Mouse (Mus musculus): Measurements from ENCODE around the gene Tmem56.

Gene Tmem56

DNA sequence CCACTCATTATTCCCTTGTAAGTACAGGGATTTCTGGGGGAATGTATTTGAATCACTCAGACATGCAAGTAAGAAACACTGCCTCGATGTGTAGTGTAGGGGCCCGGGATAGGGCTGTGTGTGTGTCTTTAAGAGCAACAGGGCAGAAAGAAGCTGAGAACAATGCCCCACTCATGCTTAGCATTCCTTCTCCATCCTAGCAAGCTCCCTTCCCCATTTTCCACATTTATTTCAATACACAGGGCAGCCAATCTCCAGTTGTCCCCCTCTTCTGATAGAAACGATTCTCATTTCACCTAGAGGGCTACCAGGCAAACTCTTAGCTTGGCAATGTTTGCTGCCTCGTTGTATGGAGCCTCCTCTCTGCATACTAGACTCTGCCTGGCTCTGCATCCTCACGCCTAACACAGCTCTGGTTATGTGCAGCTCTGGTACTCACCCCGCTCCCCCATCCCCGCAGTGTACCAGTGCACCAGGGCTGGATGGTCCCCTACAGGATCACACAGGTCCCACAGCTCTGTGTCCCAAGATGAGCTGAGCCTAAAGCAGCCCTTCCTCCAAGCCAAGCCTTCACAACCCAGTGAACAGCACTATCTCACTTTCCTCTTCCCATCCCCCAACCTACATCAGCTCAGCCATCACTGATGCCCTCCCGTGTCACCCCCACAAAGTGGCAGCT, 42.4 kb downstream of the Tmem56 start:
- DNase-seq (ENCODE audit: low spot score), result no peak

DNA sequence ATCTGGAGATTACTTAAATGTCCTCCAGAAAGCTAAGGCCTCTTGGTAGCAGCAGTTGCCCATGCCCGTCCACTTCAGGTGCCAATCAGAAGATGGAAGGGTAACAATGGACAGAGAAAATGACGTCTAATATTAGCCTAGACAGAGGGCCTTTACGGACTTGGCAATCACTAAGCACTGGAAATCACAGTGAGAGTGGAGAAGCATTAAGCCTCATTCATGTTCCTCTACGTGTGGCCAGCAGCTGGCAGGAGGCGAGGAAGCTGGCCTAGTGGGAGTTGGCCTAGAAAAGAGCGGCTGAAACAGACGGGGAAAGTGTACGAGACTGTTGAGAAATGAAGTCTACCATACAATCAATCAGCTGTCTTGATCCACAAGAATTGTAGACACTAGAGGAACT, 43.8 kb downstream of the Tmem56 start:
- peak; percentile 72 for DNase-seq (ENCODE audit: low spot score)

DNA sequence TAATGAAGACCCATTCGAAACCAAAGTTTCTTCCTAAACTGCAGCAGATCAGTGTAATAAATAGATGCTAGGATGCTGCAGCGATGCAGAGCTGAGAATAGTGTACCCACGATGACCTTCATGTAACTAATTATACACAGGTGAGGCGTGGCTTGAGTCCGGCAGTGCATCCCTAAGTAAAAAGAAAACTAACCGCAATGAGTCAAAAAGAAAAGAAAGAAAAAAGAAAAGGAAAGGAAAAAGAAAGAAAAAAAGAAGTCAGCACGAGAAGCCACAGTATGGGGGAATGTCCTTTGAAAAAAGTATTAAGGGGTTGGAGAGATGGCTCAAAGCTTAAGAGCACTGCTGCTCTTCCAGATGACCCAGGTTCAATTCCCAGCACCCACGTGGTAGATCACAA, 58.1 kb downstream of the Tmem56 start:
- no peak for DNase-seq (ENCODE audit: low spot score)

DNA sequence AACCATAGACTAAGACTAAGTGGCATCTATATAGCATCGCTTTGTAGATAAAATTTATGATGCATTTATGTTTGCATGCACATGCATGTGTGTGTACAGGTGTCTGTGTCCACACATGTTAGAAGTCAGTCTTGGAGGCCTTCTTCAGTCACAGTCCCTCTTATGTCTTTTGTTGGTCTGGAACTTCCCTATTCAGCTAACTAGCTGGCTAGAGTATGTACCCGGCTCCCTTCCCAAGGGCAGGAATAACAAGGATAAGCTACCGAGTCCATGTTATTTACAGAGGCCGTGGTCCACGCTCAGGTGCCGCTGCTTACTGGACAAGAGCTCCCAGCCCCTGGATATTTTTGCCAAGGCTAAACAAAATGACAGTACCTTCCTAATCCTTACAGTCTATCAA, 58.7 kb downstream of the Tmem56 start:
- DNase-seq (ENCODE audit: low spot score), result no peak

DNA sequence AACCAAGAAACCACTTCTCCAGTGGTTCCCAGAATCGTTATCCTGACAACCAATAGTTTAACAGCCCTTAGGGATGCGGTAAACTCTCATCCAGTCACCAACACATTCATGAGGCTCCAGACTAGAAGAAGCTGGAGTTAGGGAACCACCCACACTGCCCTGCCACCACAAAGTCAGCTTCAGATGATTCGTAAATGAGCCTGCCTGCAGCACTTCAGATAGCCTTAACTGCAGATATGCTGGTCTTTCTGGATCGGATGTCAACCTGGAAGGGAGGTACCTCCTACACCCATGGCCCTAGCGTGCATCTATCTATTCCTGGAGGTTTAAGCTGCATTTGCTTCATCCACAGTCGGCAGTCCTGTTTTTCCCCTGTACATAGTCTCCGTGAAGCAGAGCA, 60.9 kb downstream of the Tmem56 start:
- no peak for DNase-seq (ENCODE audit: low spot score)

DNA sequence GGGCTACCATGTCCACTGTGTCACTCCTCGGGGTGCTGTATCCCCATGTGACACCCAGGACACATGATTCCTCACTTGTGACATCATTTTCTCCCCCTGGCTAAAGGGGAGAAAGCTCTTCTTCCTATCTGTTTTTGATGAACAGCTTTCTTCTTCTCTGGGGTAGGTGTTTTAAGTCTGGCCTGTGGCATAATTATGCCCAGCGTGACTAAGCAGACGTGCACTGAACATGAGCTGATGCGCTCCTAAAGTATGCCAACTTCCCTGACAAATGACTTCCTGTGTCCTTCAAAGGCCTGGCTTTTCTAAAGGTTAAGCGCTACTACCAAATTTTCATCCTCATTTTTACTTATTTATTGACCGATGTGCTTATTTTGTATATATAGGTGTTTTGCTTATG, 65.9 kb downstream of the Tmem56 start:
- DNase-seq (ENCODE audit: low spot score), result no peak

DNA sequence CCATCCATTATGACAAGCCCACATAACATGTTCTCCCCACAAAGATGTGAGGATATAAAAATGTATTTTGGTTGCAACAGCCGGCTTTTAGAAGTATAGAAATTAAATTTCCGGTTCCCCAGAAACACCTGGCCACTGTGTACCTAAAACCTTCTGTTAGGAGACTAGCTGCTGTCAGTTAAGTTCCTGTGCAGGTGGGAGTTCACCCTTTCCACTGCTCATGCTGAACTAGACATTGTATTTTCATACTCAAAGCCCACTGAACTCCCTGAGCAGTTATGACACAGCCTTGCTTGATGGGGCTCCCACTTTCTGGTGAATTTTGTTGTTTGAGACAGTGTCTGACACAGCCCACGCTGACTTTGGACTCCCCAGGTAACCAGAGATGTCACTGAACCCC, 69.4 kb downstream of the Tmem56 start:
- no peak for DNase-seq (ENCODE audit: low spot score)

DNA sequence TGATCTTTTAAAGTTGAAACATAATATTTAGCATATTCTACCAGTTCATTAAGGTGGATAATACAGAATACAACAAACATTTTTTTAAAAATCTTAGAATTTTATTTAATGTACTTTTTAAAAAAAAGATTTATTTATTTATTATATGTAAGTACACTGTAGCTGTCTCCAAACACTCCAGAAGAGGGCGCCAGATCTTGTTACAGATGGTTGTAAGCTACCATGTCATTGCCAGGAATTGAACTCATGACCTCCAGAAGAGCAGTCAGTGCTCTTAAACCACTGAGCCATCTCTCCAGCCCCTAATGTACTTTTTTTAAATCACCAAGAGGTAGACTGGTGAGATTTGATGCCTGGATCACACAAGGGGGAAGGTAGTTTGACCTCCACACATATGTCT, 70.7 kb downstream of the Tmem56 start:
- no peak for DNase-seq (ENCODE audit: low spot score)

DNA sequence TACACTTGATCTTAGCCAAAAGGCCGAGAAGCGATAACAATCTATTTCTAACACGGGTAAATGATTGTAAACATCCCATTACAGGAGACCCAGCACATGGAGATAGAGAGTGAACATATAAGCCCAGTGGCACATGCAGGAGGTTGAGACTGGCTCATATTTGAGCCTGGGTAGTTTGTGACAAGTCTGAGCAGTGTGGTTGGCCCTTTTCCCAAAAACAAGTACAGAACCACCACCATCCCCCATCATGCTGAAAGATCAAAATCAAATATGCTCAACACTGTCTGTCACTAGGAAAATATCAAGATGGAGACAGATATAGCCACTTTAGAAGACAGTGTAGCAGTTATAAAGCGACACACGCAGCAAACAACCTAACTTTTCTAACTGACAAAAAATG, 73.9 kb downstream of the Tmem56 start:
- DNase-seq (ENCODE audit: low spot score), result no peak

DNA sequence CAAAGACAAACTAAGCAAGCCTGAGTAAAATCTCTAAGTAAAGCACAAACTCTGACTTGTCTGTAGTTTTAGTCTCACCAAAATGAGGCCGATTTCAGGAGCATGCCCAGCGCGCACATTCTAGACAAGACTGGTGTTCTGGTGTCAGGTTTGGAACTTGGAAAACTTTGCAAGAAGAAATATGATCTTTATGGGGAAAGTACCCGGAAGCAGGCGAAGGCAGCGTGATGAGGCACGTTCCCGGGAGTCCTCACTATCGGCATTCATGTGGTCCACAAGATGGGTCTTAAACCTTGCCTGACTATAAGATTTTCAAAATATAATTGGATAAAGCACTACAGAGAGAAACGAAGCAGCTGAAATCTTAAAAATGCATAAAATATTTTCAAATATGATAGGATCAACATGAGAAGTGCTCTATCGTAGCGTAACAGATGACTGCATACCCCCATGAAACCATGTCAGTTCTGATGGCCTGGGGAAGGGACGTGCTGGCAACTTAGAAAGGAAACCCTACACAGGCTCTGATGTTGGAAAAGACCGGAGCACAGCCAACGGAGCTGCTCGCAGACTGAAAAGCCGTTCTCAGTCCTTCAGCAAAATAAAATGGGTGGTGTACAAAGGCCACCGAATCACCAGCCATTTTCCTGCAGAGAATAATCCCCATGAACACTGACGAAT, 76.6 kb downstream of the Tmem56 start:
- no peak for DNase-seq (ENCODE audit: low spot score)

DNA sequence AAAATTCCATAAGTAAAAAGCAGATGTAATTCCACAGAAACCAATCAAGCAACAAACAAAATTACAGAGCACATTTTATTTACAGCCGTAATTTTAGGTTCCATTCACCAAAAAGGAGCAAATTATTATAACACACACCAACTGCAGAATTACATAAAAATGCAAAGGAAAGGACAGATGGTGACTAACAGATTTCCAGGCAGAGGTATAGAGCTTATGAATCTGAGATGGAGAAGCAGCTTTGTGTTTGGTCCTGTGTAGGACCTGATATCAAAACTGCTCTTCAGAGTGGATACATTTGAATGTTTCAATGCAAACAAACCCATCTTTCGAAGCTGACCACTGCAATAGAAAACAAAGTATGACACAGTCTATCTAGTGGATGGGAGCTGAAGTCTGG, 80.3 kb downstream of the Tmem56 start:
- no peak for DNase-seq (ENCODE audit: low spot score)

DNA sequence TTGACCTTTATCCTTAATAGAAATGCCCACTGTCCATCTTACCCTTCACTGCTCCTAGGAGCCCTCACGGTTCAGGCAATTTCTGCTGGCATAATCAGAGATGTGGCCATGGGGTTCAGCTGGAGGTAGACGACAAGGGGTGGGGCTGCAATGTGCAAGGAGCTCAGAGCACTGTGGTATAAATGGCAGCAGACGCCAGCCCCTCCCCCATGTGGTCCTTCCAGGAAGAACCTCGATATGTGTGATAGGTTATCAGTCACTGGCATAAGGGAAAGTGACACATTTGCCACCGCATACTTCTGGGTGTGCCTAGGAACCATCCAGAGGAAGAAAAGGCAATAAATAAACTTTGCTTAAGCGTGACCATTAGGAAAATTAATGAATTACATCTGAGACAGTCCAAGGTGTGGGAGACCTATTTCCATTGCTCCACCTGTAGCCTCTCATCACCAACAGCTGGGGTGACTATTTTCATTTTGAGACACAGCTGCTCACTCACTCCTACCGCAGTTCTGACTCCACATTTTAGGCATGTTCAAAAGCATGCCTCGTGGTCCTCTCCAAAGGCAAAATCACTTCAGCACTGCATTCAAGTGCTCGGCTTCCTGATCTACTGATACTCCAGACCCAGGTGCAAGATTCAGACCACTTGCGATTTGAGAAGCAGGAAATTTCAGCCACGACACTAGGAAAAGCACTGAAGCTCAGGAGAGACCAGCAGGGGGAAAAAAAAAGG, 81.7 kb downstream of the Tmem56 start:
- no peak for DNase-seq (ENCODE audit: low spot score)

DNA sequence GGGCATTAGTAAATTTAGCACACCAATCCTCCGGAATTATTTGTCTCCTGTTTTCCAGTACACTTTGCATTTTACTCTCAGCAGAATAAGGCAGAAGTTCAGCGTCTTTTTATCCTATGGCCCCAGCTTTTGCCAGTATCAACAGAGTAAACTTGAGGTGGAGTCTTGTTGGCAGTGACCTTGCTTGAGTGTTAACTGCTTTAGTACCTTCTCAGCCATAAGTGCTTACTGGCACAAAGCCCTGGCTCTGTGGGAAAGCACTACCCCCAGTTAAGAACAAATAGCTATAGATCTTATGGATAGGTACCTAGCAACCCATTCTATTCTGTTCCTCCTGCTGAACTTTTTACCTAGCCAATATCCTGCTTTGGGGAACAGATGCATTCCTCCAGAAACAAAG, 93.7 kb downstream of the Tmem56 start:
- no peak for DNase-seq (ENCODE audit: low spot score)

DNA sequence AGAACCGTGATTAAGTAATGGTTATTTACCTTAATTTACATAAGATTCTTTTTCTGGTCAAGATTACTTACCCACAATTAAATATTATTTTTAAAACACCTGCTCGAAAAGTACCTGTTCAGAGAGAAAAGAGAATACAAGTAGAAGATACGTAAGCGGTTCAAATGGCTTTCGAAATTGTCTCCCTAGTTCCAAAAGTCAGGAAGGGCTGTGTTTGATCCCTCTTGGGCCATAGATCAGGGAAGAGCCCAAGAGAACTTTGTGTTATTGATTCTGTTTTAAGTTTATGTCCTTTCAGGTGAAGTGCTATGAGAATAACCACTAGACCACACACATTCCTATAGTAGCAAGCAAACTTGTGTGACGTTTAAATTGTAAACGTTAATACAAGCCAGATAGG, 95.4 kb downstream of the Tmem56 start:
- DNase-seq (ENCODE audit: low spot score), result no peak

DNA sequence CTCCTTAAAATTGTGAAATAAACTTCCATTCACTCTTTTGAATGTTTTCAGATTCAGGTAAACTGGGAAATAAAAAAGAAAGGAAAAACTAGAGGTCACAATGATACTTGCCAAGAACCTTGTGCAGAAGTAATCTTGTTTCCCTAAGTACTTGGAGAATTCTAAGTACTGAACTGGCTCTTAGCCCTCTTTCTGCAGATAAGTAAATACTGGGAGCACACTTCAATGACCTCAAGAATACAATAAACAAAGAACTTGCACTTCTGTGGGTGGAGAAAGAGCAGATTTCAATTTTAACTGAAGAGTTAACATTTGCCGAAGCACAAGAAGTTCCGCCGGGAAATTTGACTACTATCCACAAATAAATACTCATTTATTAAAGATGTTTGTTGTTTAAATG, 96.0 kb downstream of the Tmem56 start:
- no peak for DNase-seq (ENCODE audit: low spot score)

DNA sequence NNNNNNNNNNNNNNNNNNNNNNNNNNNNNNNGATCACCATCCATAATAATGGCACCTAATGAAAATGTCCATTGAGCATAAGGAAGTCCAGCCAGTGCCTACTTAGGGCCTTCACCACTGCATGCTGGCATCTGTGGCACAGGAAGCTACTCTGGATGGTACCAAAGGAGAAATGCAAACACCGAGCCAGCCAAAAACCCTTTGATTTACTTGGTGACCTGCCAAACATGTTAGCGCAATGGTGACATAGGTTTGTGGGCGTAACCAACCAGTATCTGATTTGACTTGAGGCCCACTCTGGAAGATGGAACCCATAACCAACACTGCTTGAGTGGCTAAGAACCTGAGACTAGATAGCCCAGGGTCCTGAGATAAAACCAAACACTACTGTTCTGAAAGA, 97.7 kb downstream of the Tmem56 start:
- no peak for DNase-seq (ENCODE audit: low spot score)

DNA sequence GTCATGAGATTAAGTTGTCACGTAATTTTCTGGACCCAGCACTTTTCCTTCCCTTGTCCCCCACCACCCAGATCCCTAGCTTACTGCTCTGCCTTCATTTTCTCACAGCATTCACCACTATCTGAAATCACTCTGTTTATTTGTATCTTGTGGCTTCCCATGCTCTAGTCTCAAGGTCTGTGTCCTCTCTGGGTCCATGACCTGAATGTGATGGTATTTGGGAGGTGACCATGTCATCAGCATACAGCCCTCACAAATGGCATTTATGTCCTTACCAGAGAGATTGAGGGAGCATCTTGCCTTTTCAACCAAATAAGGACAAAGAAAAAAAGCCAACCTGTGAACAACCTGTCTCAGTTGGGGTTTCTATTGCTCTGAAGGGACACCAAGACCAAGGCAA, 106.9 kb downstream of the Tmem56 start:
- no peak for DNase-seq (ENCODE audit: low spot score)

DNA sequence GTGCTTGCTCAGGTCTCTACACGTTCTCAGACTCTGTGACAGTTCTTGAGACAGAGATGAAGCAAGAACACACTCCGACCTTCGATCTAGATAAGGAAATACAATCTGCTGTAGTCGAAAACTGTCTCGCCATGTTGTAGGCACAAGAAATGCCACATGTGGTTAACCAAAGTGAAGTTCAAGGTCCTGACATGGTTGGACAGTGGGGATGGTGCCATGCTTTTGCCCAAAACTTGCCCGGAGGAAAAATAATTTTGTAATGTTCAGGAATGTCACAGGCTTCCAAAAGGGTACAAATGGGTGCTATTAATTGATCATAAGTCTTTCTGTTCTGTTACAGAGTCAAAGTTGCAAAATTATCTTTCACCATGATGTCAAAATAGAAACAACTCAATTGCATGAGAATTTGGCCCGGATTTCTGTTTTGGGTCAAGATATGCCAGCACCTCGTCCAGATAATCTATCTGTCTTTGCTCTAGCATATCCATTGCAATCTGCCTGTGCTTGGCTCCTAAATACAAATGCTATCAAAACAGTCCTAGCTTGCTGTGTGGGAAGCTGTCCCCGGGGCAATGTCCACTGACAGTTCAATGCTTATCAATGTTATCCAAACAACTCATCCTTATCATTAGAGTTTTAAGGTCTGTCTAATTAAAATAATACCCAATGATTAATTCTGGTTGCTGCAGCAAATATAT, 108.5 kb downstream of the Tmem56 start:
- DNase-seq (ENCODE audit: low spot score), result no peak

DNA sequence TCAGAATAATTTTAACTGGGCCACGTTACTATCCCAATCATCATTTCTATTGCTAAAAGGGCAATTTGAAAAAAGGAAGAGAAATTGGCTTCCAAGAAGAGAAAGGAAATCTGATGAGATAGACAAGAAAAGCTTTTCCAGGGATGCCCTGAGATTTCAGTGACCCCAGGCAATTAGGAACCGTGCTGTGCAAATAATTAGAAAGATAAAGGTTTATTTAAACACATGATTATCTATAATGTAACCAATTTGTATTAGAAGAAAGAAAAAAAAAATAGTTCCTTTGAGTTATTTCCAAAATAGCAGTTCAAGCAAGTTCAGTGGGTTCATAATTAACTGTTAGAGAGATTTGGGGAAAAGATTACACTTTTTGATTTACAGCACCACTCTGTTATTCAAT, 110.2 kb downstream of the Tmem56 start:
- no peak for DNase-seq (ENCODE audit: low spot score)

DNA sequence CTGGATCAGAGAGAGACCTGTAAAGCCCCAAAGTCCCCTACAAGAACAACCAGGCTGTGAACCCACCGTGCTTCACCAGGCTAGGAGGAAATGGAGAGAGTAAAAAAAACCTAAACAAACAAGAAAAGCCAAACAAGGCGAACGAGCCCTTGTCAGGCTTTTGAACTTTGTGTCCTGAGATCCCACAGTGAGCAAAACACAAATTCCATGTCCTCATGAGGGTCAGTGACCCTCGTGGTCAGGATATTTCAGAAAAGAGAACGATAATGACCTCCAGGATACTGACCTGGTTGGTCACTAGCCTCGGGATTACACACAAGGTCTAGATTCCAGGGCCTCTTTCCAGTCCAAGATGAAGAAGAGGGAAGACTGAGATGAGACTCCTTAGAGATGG, 111.0 kb downstream of the Tmem56 start:
- no peak for DNase-seq (ENCODE audit: low spot score)

DNA sequence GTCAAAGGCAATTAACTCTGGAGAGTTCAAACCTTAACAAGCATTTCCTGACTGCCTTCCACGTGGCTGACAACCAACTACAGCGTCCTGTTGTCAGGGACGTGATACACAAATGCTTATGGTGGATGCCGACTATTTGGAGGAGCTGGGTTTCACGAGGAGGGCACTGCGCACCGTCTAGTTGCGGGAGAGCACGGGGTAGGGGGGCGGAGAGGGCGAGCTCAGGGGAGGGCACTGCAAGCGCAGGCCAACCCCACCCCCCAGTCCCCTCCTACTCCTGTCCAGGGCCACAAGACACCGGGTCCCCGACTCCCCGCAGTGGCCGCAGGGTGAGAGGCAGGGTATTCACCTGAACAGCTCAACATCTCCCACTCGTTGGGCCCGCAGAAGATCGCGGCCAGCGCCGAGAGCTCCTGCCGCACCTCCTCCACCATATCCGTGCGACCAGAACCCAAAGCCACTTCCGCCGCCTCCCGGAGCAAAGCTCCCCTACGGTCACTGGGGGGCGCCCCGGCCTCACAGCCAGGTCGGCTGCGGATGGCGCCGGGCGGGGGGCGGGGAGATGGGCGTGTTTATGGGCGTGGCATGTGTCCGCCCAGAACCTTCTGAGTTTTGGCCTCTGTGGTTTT, 111.5 kb downstream of the Tmem56 start, which contains the start of gene Rwdd3:
Gene Rwdd3, minus strand, starts transcription at position 453 of the 629 bp plus-strand sequence.
- peak; percentile 89 for DNase-seq (ENCODE audit: low spot score)

DNA sequence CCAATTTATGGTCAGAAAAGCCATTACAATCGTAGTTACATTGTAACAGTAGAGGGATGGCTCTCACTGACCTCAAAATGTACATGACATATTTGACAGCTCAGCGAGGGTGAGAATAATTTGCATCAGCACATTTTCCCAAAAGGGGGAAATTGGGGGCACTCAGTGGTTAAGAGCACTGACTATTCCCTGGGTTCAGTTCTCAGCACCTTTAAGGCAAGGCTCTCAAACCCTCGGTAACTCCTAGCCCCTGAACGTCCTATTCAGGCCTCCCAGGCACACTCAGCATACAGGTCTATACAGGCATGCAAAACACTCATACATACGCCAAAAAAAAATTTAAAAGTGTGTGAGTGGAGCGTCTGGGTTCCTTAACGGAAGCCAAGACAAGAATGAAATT, 112.3 kb downstream of the Tmem56 start:
- DNase-seq (ENCODE audit: low spot score), result peak; percentile 11
